Mouse (Mus musculus): Measurements from ENCODE around the gene Ckap4.
A peak's percentile ranks its signal among the peaks of the same experiment; 100 is the strongest.

The Ckap4 gene

GRCm38 (mm10) chr10:84533912-84534671 lies at the start of gene Ckap4:
Ckap4 (minus strand) TSS chr10:84534062.
- DNase-seq = no peak

DNA sequence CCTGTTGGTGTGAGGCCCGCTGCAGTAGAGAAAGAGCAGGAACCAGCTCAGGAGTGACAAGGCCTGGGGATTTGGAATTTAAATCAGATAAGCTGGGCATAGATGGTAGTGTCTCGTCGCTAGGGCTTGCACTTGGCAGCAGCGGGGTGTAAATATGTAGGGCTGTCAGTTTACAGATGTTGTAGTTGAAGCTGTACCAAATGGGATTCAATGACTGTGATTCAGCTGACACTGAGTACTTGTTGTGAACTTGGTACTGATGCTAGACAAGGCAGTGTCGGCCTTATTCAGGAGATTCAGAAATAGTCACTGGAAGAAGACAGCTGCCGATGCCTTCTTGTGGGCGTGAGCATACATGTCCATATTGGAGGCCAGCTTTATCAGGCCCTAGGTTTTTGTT lies 48.4 kb upstream of the Ckap4 start:
- DNase-seq = peak; percentile 23

- no peak for DNase-seq
Observed at GRCm38 (mm10) chr10:84581191-84581590, 47.3 kb upstream of the Ckap4 start.

DNA sequence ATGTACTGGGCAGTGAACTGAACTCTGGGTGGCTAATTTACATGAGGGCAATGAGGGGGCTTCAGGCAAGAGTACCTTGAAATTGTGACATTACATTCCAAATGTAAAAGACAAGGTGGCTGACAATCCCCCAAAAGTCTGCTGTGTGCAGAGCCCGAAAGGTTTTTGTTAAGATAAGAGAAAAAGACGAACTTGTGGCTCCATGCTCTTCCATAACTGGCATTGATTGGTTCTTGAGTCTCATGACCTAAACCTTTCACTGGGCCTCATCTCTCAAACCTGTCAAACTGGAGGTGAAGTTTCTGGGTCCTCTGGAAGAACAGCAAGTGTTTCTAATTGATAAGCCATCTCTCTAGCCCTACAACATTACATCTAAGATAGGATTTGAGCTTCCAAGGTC lies 45.7 kb upstream of the Ckap4 start:
- DNase-seq = no peak

DNA sequence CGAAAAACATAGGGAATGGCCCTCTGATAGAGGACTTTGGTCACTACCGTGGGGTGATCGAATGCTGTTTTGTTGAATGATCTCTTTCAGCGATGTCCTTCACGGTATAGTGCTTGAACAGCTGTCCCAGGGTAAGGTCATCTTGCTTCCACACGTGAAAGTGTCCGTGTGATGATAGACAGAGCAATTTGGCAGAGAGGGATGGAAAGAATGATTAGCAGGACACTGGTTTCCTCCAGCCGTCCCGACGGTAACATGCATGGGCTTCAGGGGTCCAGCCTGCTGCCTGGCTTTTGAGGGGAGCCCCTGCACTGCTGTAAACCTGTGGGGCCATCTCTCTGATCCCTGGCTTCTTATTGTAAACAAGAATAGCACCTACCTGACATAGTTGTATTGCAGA lies 44.9 kb upstream of the Ckap4 start:
- DNase-seq = no peak

DNA sequence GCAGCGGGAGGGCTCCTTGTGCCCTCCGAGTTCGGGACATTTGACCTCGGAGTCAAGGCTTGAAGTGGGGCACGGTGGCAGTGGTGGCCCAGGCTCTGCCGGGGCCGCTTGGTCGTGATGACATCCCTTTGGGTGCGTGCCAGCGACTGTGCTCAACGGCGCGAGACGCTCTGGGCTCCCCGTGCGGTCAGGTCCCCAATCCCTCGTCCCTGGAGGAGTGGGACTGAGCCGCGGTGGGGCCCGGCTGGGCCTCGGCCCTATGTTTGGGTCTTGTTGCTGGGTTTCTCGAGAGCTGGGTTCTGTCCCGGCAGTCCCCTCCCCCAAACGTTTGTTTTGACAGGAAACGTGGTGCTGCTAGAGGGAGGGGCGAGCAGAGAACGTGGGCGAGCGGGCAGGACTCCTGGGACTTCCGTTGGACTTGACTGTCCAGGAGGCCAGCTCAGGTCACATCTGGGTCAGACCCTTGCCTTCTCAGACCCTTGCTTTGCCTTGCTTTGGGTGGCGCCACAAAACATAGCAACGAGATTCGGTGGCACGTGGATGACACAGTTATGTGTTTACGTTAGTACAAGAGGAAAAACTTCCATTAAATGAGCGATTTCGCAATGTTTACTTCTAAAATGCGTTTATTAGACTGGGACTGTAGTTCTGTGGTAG lies 43.3 kb upstream of the Ckap4 start:
- peak; percentile 72 for DNase-seq

DNA sequence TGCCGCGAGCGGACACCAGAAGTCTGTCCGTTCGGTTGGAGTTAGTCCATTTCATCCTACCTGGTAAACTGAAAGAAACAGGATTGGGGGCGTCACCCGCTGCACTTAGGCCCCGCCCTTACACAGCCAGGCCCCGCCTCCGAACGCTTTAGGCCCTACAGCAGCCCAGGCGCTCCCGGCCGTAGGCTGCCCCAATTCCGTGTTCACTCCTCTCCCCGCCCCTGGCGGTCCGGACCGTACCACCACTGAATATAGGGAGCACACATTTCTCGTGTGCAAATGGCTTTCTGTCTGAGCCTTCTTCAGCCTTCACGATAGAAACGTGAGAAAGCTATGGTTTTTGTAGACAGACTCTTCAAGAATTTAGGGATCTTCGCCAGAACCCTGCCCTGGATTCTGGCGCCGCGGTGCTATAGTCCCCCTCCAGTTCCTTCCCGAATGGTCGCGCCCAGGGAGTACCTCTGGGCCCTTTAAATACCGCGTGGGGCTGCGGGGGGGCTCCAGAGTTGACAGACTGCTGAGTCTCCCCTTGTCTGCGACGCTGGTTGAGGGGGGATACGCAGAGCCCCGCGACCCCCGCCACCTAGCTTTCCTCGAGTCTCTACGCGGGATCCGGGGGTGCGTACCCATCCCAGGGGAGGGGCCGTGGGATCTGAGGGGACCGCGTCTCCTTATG lies 42.7 kb upstream of the Ckap4 start, which contains the start of gene Tcp11l2:
Gene Tcp11l2, plus strand, starts transcription at position 232 of the 676 bp plus-strand sequence.
- peak; percentile 96 for DNase-seq

- DNase-seq = no peak
Observed at GRCm38 (mm10) chr10:84576029-84576394, 42.1 kb upstream of the Ckap4 start.

GRCm38 (mm10) chr10:84573671-84574420 lies 40.0 kb upstream of the Ckap4 start:
- no peak for DNase-seq

DNA sequence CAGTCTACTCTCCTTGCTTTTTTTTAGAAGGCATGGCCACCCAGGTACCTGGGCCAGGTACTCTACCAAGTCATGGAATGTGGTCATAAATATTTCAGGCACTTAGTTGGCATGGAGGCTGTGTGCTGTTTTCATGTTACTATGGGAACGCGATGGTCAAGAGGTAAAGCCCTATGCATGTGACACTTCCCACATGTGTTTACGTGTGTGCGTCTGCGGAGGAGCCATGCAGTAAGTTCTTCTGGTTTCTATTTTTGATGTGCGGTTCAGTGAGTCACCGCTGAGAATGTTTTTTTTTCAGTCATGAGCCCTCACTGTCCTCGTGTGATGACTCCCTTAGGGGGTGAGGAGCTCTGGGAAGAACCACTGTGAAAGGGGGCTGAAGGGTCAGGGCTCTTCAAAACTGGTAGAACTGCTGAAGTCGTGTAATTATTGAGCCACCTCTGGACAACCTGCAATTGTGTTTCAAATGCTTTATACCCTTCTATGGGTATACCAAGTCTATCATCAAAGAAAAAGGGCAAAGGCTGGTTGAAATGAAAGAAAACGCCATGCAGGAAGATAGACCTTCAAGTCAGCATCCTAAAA lies 37.3 kb upstream of the Ckap4 start:
- no peak for DNase-seq

- DNase-seq = peak; percentile 41
Observed at GRCm38 (mm10) chr10:84564427-84564826, 30.6 kb upstream of the Ckap4 start.

DNA sequence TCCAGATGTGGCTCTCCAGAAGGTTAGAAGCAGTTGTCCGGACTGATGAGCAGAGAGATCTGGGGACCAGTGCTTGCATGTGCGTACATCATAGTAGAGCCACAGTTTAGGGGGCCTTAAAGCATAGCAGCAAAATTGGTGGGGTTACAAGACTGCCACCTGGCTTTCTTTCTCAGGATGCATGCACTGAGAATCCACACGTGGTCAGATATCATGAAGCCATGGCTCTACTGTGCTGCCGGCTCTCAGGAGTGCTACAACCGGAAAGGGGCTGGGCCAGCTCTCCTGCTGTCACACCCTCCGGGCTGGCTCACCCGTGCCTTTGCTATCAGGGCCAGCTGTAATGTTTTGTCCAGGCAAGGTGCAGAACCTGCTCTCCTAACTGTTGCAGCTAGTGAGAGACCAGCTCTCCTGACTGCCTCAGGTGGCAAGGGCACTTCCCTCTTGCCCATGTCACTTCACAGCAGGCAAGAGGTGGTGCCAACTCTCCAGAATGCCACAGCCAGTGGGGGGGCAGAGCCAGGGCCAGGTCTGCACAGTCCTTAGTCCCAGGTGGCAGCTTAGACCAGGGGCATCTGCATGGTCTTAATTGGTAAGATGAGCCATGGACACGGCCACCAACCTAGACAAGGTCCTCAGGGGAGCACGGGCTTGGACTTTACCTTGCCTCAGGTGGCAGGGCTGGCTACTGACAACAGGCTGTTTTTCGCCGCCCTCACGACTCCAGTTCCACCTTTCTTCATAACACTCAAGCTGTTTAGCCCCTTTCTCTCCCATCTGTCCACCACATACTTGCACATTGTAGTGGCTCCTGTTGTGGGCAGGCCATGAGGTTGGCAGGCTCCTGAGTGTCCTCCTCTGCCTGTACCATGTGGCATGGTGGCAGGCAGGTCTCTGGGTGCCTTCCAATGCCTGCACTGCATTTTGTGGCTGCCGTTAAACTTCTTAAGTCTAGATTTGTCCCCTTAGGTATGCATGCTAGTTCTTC lies 29.0 kb upstream of the Ckap4 start:
- DNase-seq = no peak

GRCm38 (mm10) chr10:84562121-84562520 lies 28.3 kb upstream of the Ckap4 start:
- DNase-seq = no peak

GRCm38 (mm10) chr10:84559986-84560385 lies 26.1 kb upstream of the Ckap4 start:
- no peak for DNase-seq

DNA sequence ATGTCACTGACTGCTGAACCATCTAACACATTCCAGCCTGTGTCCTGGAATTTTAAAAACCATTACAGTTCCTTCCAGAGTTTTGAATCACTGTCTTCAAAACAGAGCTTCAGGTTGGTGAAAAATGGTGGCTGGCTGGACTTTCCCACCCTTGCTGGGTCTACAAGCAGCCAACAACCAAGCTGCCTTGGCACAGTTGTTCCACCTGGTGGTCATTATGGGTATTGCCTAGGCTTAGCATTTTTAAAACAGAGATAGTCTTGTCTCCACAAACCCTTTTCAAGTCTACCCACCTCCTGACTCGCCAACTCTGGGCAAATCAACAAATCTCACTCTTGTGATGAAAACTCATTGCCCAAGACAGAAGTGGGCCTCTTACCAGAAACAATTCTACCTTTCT lies 24.6 kb upstream of the Ckap4 start:
- no peak for DNase-seq

- no peak for DNase-seq
Observed at GRCm38 (mm10) chr10:84556120-84556519, 22.3 kb upstream of the Ckap4 start.

- DNase-seq = no peak
Observed at GRCm38 (mm10) chr10:84554291-84555009, 20.6 kb upstream of the Ckap4 start.

DNA sequence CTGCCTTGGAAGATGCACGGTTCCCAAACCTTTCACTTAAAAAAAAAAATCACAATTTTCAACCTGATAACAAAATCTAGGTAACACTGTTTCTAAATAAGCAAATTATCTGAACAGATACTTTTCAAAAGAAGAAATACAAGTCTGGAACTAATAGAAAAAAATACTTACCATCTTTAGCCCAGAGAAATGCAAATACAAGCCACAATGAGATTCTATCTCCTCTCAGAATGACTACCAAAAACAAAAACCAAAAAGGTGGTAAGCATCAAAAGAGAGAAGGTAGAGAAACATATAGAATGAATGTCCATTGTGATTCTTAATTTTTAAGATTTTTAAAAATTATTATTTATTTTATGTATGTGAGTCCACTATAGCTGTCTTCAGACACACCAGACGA lies 18.6 kb upstream of the Ckap4 start:
- no peak for DNase-seq

GRCm38 (mm10) chr10:84551846-84552245 lies 18.0 kb upstream of the Ckap4 start:
- no peak for DNase-seq

DNA sequence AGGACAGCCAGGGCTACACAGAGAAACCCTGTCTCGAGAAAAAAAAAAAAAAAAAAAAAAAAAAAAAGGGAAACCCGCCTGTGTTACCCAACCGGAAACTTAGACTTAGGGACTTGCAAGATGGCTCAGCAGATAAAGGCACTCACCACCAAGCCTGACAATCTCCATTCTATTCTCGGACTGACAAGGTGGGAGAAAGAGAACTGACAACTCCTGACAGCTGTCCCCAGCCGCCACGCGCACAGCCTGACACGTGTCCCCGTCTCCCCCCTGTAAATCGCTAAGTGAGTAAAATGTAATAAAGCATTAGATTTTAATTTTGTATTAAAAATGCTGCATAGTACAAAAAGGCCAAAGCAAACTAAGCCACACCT lies 16.0 kb upstream of the Ckap4 start:
- peak; percentile 32 for DNase-seq

Measured in layer of hippocampus, adult 9-11 months (tissue).